Mouse (Mus musculus) olfactory bulb, adult 2 months (tissue): ENCODE data around the gene Gpat3. TPM values are rescaled to one million over a fixed set of nuclear protein-coding genes. Genes with fewer than 3 reads are reported as not detected.

Experiments
- H3K27ac ChIP-seq: fragments of 200-500 bp; 2 replicates; pipeline ENCODE4 v1.5.1; 2012; ENCODE audit warnings: low read depth, low read length; ENCODE audit not compliant: insufficient read depth
- H3K4me1 ChIP-seq: fragments of 200-500 bp; 2 replicates; pipeline ENCODE4 v1.6.1; 2012; ENCODE audit warnings: low read length; ENCODE audit not compliant: control insufficient read depth, insufficient read depth
- H3K4me3 ChIP-seq: fragments of 200-500 bp; 2 replicates; pipeline ENCODE4 v1.5.1; 2012; ENCODE audit warnings: mild to moderate bottlenecking, low read depth, low read length, moderate library complexity; ENCODE audit not compliant: insufficient read depth
- CTCF ChIP-seq: fragments of 200-500 bp; IDR thresholded peaks from 2 replicates; pipeline ENCODE4 v1.5.1; 2012; ENCODE audit warnings: low read depth, mild to moderate bottlenecking, low read length, moderate library complexity; ENCODE audit not compliant: insufficient read depth
- POLR2A ChIP-seq: fragments of 200-500 bp; IDR thresholded peaks from 2 replicates; pipeline ENCODE4 v1.6.1; 2012; ENCODE audit warnings: mild to moderate bottlenecking, low read depth, low read length, moderate library complexity; ENCODE audit not compliant: insufficient read depth
- WGBS: fragments of 180-500 bp; shearing (Covaris S2); methylation state at CpG from one replicate; pipeline ENCODE4 v1.1.7; 2018; 5-methylcytosine and 5-hydroxymethylcytosine counted together
- polyA plus RNA-seq: library from polyadenylated mRNA; stranded (reverse); fragments of >200 nt; gene quantifications from 2 replicates; pipeline ENCODE4 v1.2.4, GENCODE M21; 2012; ENCODE audit warnings: low replicate concordance; ENCODE audit not compliant: missing spikeins, insufficient read depth, insufficient read length

Gpat3 gene
- polyA plus RNA-seq, 1 experiment = not detected

GRCm38 (mm10) chr5:100909691-100910090 is 64.2 kb downstream of the Gpat3 start:
- Histone ChIP-seq H3K4me3 (no peak overlapping the region), H3K4me1 (no peaks in the 10 kb centered on the region), H3K27ac (no peak overlapping the region)
- no peak for TF ChIP-seq POLR2A
- no peak for TF ChIP-seq CTCF
- 80% methylated on average over 11 of the region's 11 CpGs for WGBS

- TF ChIP-seq POLR2A (no peak), CTCF (no peak)
- WGBS = 73% methylated on average over 19 of the region's 19 CpGs
Observed at GRCm38 (mm10) chr5:100911502-100912097, 66.1 kb downstream of the Gpat3 start.

GRCm38 (mm10) chr5:100912366-100912765 is 66.9 kb downstream of the Gpat3 start:
- Histone ChIP-seq H3K4me3 (no peak overlapping the region), H3K4me1 (no peaks in the 10 kb centered on the region), H3K27ac (no peak overlapping the region)
- 72% methylated on average over 7 of the region's 7 CpGs for WGBS
- TF ChIP-seq CTCF = no peak
- no peak for TF ChIP-seq POLR2A

More at GRCm38 (mm10) chr5:100911502-100912097, 66.1 kb downstream of the Gpat3 start:
- Histone ChIP-seq H3K4me1 (no peaks in the 10 kb centered on the region), H3K4me3 (no peak overlapping the region), H3K27ac (no peak overlapping the region)

GRCm38 (mm10) chr5:100913274-100913673 is 67.8 kb downstream of the Gpat3 start:
- Histone ChIP-seq H3K4me3 (no peak overlapping the region), H3K4me1 (no peaks in the 10 kb centered on the region), H3K27ac (no peak overlapping the region)
- TF ChIP-seq POLR2A = no peak
- 71% methylated on average over 9 of the region's 9 CpGs for WGBS

- H3K4me1 ChIP-seq = no peaks in the 10 kb centered on the region
- no peak overlapping the region for H3K4me3 ChIP-seq
- TF ChIP-seq POLR2A = no peak
- no peak for TF ChIP-seq CTCF
- WGBS = 15% methylated on average over 7 of the region's 7 CpGs
- H3K27ac ChIP-seq = no peak overlapping the region
Observed at GRCm38 (mm10) chr5:100914989-100915388, 69.5 kb downstream of the Gpat3 start.

GRCm38 (mm10) chr5:100915411-100915810 is 69.9 kb downstream of the Gpat3 start:
- 52% methylated on average over 5 of the region's 5 CpGs for WGBS
- H3K4me1 ChIP-seq = no peaks in the 10 kb centered on the region
- TF ChIP-seq CTCF (no peak), POLR2A (no peak)
- H3K4me3 ChIP-seq = no peak overlapping the region
- no peak overlapping the region for H3K27ac ChIP-seq

GRCm38 (mm10) chr5:100916416-100916815 is 70.9 kb downstream of the Gpat3 start:
- 72% methylated on average over 8 of the region's 8 CpGs for WGBS
- H3K27ac ChIP-seq = no peak overlapping the region
- TF ChIP-seq POLR2A = no peak
- TF ChIP-seq CTCF = no peak
- no peaks in the 10 kb centered on the region for H3K4me1 ChIP-seq
- H3K4me3 ChIP-seq = no peak overlapping the region

GRCm38 (mm10) chr5:100917252-100917774 is 71.8 kb downstream of the Gpat3 start:
- TF ChIP-seq CTCF (peak; percentile 89), POLR2A (no peak)
- H3K4me1 ChIP-seq = no peaks in the 10 kb centered on the region
- H3K27ac ChIP-seq = no peak overlapping the region
- H3K4me3 ChIP-seq = no peak overlapping the region
- 22% methylated on average over 15 of the region's 15 CpGs for WGBS

GRCm38 (mm10) chr5:100919069-100919468 is 73.6 kb downstream of the Gpat3 start:
- no peaks in the 10 kb centered on the region for H3K4me1 ChIP-seq
- 12% methylated on average over 9 of the region's 9 CpGs for WGBS
- TF ChIP-seq CTCF (no peak), POLR2A (no peak)
- H3K4me3 ChIP-seq = no peak overlapping the region
- H3K27ac ChIP-seq = no peak overlapping the region

GRCm38 (mm10) chr5:100929698-100930097 is 84.2 kb downstream of the Gpat3 start:
- no peak overlapping the region for H3K27ac ChIP-seq
- no peak overlapping the region for H3K4me3 ChIP-seq
- H3K4me1 ChIP-seq = no peaks in the 10 kb centered on the region
- 93% methylated on average over 2 of the region's 2 CpGs for WGBS
- TF ChIP-seq CTCF = no peak
- TF ChIP-seq POLR2A = no peak
